Comparison of ENCODE assay signal across 8 mouse cellular contexts in genomic region chr8:70763354-70763753, GRCm38 (mm10). TPM values are rescaled to one million over a fixed set of nuclear protein-coding genes. Genes with fewer than 3 reads are reported as not detected.
DNase-seq lines count a peak whose midpoint lies in the region; ATAC-seq and TF ChIP-seq lines count a peak whose summit lies in the region.

No protein-coding gene starts in this region.

- no peak overlapping the region for H3K27ac ChIP-seq in heart, postnatal 0 days (ENCODE audit: low read depth)
- no peak overlapping the region for H3K27ac ChIP-seq in heart, embryonic 12.5 days (ENCODE audit: poor library complexity, severe bottlenecking)
- H3K27ac ChIP-seq in bone marrow, adult 2 months (ENCODE audit: control insufficient read depth, insufficient read depth, low read depth, low read length, poor library complexity): peak overlapping the region; percentile 38; the same call in 1 of the 2 replicates

- peak; percentile 66 for TF ChIP-seq CTCF in heart, postnatal 0 days (IDR thresholded peaks at IDR 0.05; ENCODE audit: low read depth)
- TF ChIP-seq CTCF in bone marrow, adult 2 months (IDR thresholded peaks at IDR 0.05; ENCODE audit: control insufficient read depth, insufficient read depth, low read length): peak; percentile 86

- 6% methylated on average over 3 of the region's 3 CpGs for WGBS in heart, postnatal 0 days
- 6% methylated on average over 3 of the region's 3 CpGs for WGBS in heart, embryonic 12.5 days
- under 1% methylated on average over 3 of the region's 3 CpGs for WGBS in bone marrow, adult 2 months

- no peaks in the 10 kb centered on the region for H3K9me3 ChIP-seq in heart, postnatal 0 days (replicated peaks; ENCODE audit: control insufficient read depth, low read length)
- H3K9me3 ChIP-seq in heart, embryonic 12.5 days (replicated peaks): no peaks in the 10 kb centered on the region

- TF ChIP-seq POLR2A in bone marrow, adult 2 months (IDR thresholded peaks at IDR 0.05; ENCODE audit: borderline replicate concordance, control insufficient read depth, low read depth, low read length): no peak

- no peaks in the 10 kb centered on the region for H3K27me3 ChIP-seq in heart, postnatal 0 days (ENCODE audit: control insufficient read depth, insufficient read depth, low read length)
- H3K27me3 ChIP-seq in heart, embryonic 12.5 days (replicated peaks): 0 out of 2 replicates have a peak, but pooled peaks cover 4% of the 10 kb centered on the region

- H3K4me3 ChIP-seq in heart, postnatal 0 days (ENCODE audit: low read depth, low read length): no peak overlapping the region
- H3K4me3 ChIP-seq in heart, embryonic 12.5 days: no peak overlapping the region
- no peak overlapping the region for H3K4me3 ChIP-seq in bone marrow, adult 2 months (replicated peaks; ENCODE audit: control insufficient read depth, low read depth, low read length)

- H3K4me2 ChIP-seq in heart, postnatal 0 days (ENCODE audit: low read depth, low read length): no peak overlapping the region
- H3K4me2 ChIP-seq in heart, embryonic 12.5 days: no peak overlapping the region

- TF ChIP-seq EP300 in heart, postnatal 0 days (IDR thresholded peaks at IDR 0.05; ENCODE audit: low read depth): no peak

- H3K9ac ChIP-seq in heart, postnatal 0 days (replicated peaks; ENCODE audit: low read depth, low read length): no peak overlapping the region
- no peak overlapping the region for H3K9ac ChIP-seq in heart, embryonic 12.5 days

- peaks cover 11% of the 10 kb centered on the region for H3K36me3 ChIP-seq in heart, postnatal 0 days (replicated peaks; ENCODE audit: control insufficient read depth, insufficient read depth, low read length)
- H3K36me3 ChIP-seq in heart, embryonic 12.5 days: peaks cover 10% of the 10 kb centered on the region

- H3K4me1 ChIP-seq in heart, postnatal 0 days (ENCODE audit: control insufficient read depth, insufficient read depth): peaks cover 25% of the 10 kb centered on the region
- peaks cover 41% of the 10 kb centered on the region for H3K4me1 ChIP-seq in heart, embryonic 12.5 days (replicated peaks)
- H3K4me1 ChIP-seq in bone marrow, adult 2 months (ENCODE audit: control insufficient read depth, insufficient read depth, low read length): peaks cover 21% of the 10 kb centered on the region

- DNase-seq in heart, postnatal 0 days (ENCODE audit: low spot score): no peak
- DNase-seq in CD4-positive helper T cell, adult 2 months (ENCODE audit: low read depth, low spot score): peak; percentile 61
- DNase-seq in kidney, adult 9 months: peak; percentile 76
- DNase-seq in retina, embryonic 14.5 days (ENCODE audit: low spot score): peak; percentile 69
- no peak for DNase-seq in urinary bladder, postnatal 25 days (ENCODE audit: low spot score)
- DNase-seq in layer of hippocampus, adult 11-12 months (ENCODE audit: low spot score): no peak

- no peak for ATAC-seq in heart, postnatal 0 days (ENCODE audit: insufficient read depth, low read depth)
- ATAC-seq in heart, embryonic 12.5 days (ENCODE audit: insufficient number of reproducible peaks, low FRiP score): no peak

RNA-seq across cellular contexts. Expression of gene Mpv17l2, which starts 2.6 kb away (rescaled TPM):
- 26.6 and 56.3 TPM in 2 replicates for total RNA-seq in heart, postnatal 0 days (2014; rRNA removed; ENCODE audit: low replicate concordance)
- polyA plus RNA-seq in heart, postnatal 0 days (2015; fragmentation: Nextera tagmentation; extraction: Ambion mirVana): 50.3 and 54.0 TPM in 2 replicates
- polyA plus RNA-seq in heart, embryonic 12.5 days (2016; fragmentation: Nextera tagmentation; extraction: Ambion mirVana): 37.2 and 37.9 TPM in 2 replicates
- polyA plus RNA-seq in bone marrow, adult 2 months (2011; ENCODE audit: insufficient read depth, insufficient read length, low replicate concordance, missing spikeins): 15.1 and 28.2 TPM in 2 replicates

RNA-seq across cellular contexts. Expression of gene Rab3a, which starts 8.9 kb away (rescaled TPM):
- total RNA-seq in heart, postnatal 0 days (2014; rRNA removed; ENCODE audit: low replicate concordance): 21.4 and 40.3 TPM in 2 replicates
- polyA plus RNA-seq in heart, postnatal 0 days (2015; fragmentation: Nextera tagmentation; extraction: Ambion mirVana): 32.7 and 32.8 TPM in 2 replicates
- 19.1 and 19.2 TPM in 2 replicates for polyA plus RNA-seq in heart, embryonic 12.5 days (2016; fragmentation: Nextera tagmentation; extraction: Ambion mirVana)
- polyA plus RNA-seq in bone marrow, adult 2 months (2011; ENCODE audit: insufficient read depth, insufficient read length, low replicate concordance, missing spikeins): 9.7 and 13.3 TPM in 2 replicates

RNA-seq across cellular contexts. Expression of gene Pik3r2, which starts 13.2 kb away (rescaled TPM):
- 36.6 and 39.3 TPM in 2 replicates for total RNA-seq in heart, postnatal 0 days (2014; rRNA removed; ENCODE audit: low replicate concordance)
- polyA plus RNA-seq in heart, postnatal 0 days (2015; fragmentation: Nextera tagmentation; extraction: Ambion mirVana): 30.2 and 32.5 TPM in 2 replicates
- 35.2 and 37.2 TPM in 2 replicates for polyA plus RNA-seq in heart, embryonic 12.5 days (2016; fragmentation: Nextera tagmentation; extraction: Ambion mirVana)
- 12.8 and 19.5 TPM in 2 replicates for polyA plus RNA-seq in bone marrow, adult 2 months (2011; ENCODE audit: insufficient read depth, insufficient read length, low replicate concordance, missing spikeins)

RNA-seq across cellular contexts. Expression of gene Pde4c, which starts 39.8 kb away (rescaled TPM):
- total RNA-seq in heart, postnatal 0 days (2014; rRNA removed; ENCODE audit: low replicate concordance): 0.42 and 1.2 TPM in 2 replicates
- 0.44 and 0.56 TPM in 2 replicates for polyA plus RNA-seq in heart, postnatal 0 days (2015; fragmentation: Nextera tagmentation; extraction: Ambion mirVana)
- polyA plus RNA-seq in heart, embryonic 12.5 days (2016; fragmentation: Nextera tagmentation; extraction: Ambion mirVana): 0.05 and 0.09 TPM in 2 replicates
- polyA plus RNA-seq in bone marrow, adult 2 months (2011; ENCODE audit: insufficient read depth, insufficient read length, low replicate concordance, missing spikeins): 2.7 and 3.2 TPM in 2 replicates

RNA-seq across cellular contexts. Expression of gene Mast3, which starts 41.5 kb away (rescaled TPM):
- total RNA-seq in heart, postnatal 0 days (2014; rRNA removed; ENCODE audit: low replicate concordance): 3.0 and 5.6 TPM in 2 replicates
- polyA plus RNA-seq in heart, postnatal 0 days (2015; fragmentation: Nextera tagmentation; extraction: Ambion mirVana): 2.3 and 3.2 TPM in 2 replicates
- polyA plus RNA-seq in heart, embryonic 12.5 days (2016; fragmentation: Nextera tagmentation; extraction: Ambion mirVana): 7.2 and 8.1 TPM in 2 replicates
- 20.5 and 70.7 TPM in 2 replicates for polyA plus RNA-seq in bone marrow, adult 2 months (2011; ENCODE audit: insufficient read depth, insufficient read length, low replicate concordance, missing spikeins)

Comparison
In these comparisons a context has a peak if more than half of its experiments do, and no peak if none do; other contexts are left out.
1. DNase-seq: peak in CD4-positive helper T cell, adult 2 months (single experiment), kidney, adult 9 months (single experiment) and retina, embryonic 14.5 days (single experiment); none in heart, postnatal 0 days (single experiment), urinary bladder, postnatal 25 days (single experiment) and layer of hippocampus, adult 11-12 months (single experiment).